Mouse (Mus musculus): ENCODE data around the gene Olfr586. TPM values are rescaled to one million over a fixed set of nuclear protein-coding genes. Genes with fewer than 3 reads are reported as not detected.

Gene Olfr586
- total RNA-seq (2023): not detected in 2 replicates

GRCm38 (mm10) chr7:103125538-103125937, at the start of gene Olfr586:
Gene Olfr586 (minus strand): TSS chr7:103125638.

GRCm38 (mm10) chr7:103156256-103156655, 30.8 kb upstream of the Olfr586 start, which contains the start of gene Olfr589:
Gene Olfr589 (minus strand): TSS chr7:103156356.

GRCm38 (mm10) chr7:103140579-103140978, 15.1 kb upstream of the Olfr586 start, which contains the start of gene Olfr588-ps1:
Gene Olfr588-ps1 (plus strand): TSS chr7:103140879.

GRCm38 (mm10) chr7:103097420-103097819, 28.0 kb downstream of the Olfr586 start, which contains the start of gene Olfr585:
Gene Olfr585 (plus strand): TSS chr7:103097720.

GRCm38 (mm10) chr7:103081585-103081984, 43.9 kb downstream of the Olfr586 start, which contains the start of gene Olfr584:
Gene Olfr584 (plus strand): TSS chr7:103081885.

Other genes starting within 250 kb of the Olfr586 start
- gene Olfr568, start 248.5 kb downstream of the Olfr586 start, total RNA-seq (2023): not detected in 2 replicates
- gene Olfr569, start 234.8 kb downstream of the Olfr586 start, total RNA-seq (2023): not detected in 2 replicates
- not detected in 2 replicates for gene Olfr570, start 231.1 kb downstream of the Olfr586 start, total RNA-seq (2023)
- gene Olfr571, start 208.1 kb downstream of the Olfr586 start, total RNA-seq (2023): not detected in 2 replicates
- not detected in 2 replicates for gene Olfr572, start 201.2 kb downstream of the Olfr586 start, total RNA-seq (2023)
- not detected in 2 replicates for gene Olfr573-ps1, start 183.1 kb downstream of the Olfr586 start, total RNA-seq (2023)
- not detected in 2 replicates for gene Olfr574, start 177.2 kb downstream of the Olfr586 start, total RNA-seq (2023)
- gene Olfr575, start 166.9 kb downstream of the Olfr586 start, total RNA-seq (2023): not detected in 2 replicates
- not detected in 2 replicates for gene Olfr576, start 163.0 kb downstream of the Olfr586 start, total RNA-seq (2023)
- gene Olfr577, start 149.7 kb downstream of the Olfr586 start, total RNA-seq (2023): not detected in 2 replicates
- gene Olfr578, start 136.3 kb downstream of the Olfr586 start, total RNA-seq (2023): not detected in 2 replicates
- gene Olfr582, start 87.6 kb downstream of the Olfr586 start, total RNA-seq (2023): not detected in 2 replicates
- not detected in 2 replicates for gene Olfr583, start 74.3 kb downstream of the Olfr586 start, total RNA-seq (2023)
- gene Olfr584, start 43.8 kb downstream of the Olfr586 start, total RNA-seq (2023): not detected in 2 replicates
- gene Olfr585, start 27.9 kb downstream of the Olfr586 start, total RNA-seq (2023): not detected in 2 replicates
- not detected in 2 replicates for gene Olfr588-ps1, start 15.2 kb upstream of the Olfr586 start, total RNA-seq (2023)
- gene Olfr589, start 30.7 kb upstream of the Olfr586 start, total RNA-seq (2023): not detected in 2 replicates
- gene Olfr591, start 52.7 kb upstream of the Olfr586 start, total RNA-seq (2023): not detected in 2 replicates
- not detected in 2 replicates for gene Olfr592, start 59.2 kb upstream of the Olfr586 start, total RNA-seq (2023)
- gene Olfr593, start 86.2 kb upstream of the Olfr586 start, total RNA-seq (2023): not detected in 2 replicates
- not detected in 2 replicates for gene Olfr594, start 91.4 kb upstream of the Olfr586 start, total RNA-seq (2023)
- gene Usp17ld, start 126.9 kb upstream of the Olfr586 start, total RNA-seq (2023): not detected in 2 replicates
- gene Olfr596, start 180.0 kb upstream of the Olfr586 start, total RNA-seq (2023): not detected in 2 replicates
- not detected in 2 replicates for gene Olfr597, start 190.7 kb upstream of the Olfr586 start, total RNA-seq (2023)
- not detected in 2 replicates for gene Olfr598, start 197.9 kb upstream of the Olfr586 start, total RNA-seq (2023)
- gene Olfr599, start 210.3 kb upstream of the Olfr586 start, total RNA-seq (2023): not detected in 2 replicates
- not detected in 2 replicates for gene Olfr600, start 224.0 kb upstream of the Olfr586 start, total RNA-seq (2023)
- not detected in 2 replicates for gene Olfr601, start 237.0 kb upstream of the Olfr586 start, total RNA-seq (2023)